Mouse (Mus musculus) spleen, adult 2 months (tissue): ENCODE results near the gene Atg4c.

Experiments
- CTCF ChIP-seq: fragments of 200-500 bp; IDR thresholded peaks from 2 replicates; pipeline ENCODE4 v1.5.1; 2011; ENCODE audit warnings: mild to moderate bottlenecking, inconsistent platforms; ENCODE audit not compliant: insufficient read depth, insufficient read length, insufficient replicate concordance; ENCODE audit errors: extremely low read depth
- POLR2A ChIP-seq: fragments of 200-500 bp; IDR thresholded peaks from 2 replicates; pipeline ENCODE4 v1.6.1; 2011; ENCODE audit warnings: low read depth, low read length, inconsistent platforms

GRCm38 (mm10) chr4:99252957-99253356 is 59.2 kb downstream of the Atg4c start:
- no peak for TF ChIP-seq CTCF
- no peak for TF ChIP-seq POLR2A
